Mouse (Mus musculus) R1 (cell line): ENCODE measurements around the gene Klrk1.
"Not testable (repeated sequence)": the region's sequence is repeated elsewhere in the genome, so short reads cannot be mapped to it uniquely, and the experiment has no call there.

Source experiments
- DNase-seq: peaks from one replicate; pipeline ENCODE4 v3.0.0-alpha.2; 2018; ENCODE audit warnings: low read depth, low spot score

The Klrk1 gene

DNA sequence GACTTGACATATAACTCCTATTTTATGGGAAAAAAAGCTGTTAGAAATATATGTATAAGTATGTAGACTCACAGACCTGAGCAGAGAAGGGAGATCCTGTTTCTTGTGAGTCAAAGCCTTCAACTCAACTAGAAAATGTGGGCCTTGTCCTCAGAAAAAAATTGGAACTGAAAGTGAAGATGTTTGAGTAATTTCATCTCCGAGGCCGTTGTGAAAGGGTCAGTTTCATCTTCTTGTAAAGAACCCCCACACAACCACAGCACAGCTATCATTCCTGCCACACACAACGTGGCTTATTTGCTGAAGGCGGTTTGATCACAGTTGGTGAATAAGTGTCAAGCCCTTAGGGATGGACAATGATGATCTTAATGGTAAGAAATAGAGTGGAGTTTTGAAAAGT is at the start of gene Klrk1:
Gene Klrk1, minus strand, starts transcription at position 130 of the 400 bp plus-strand sequence.
- no peak for DNase-seq

DNA sequence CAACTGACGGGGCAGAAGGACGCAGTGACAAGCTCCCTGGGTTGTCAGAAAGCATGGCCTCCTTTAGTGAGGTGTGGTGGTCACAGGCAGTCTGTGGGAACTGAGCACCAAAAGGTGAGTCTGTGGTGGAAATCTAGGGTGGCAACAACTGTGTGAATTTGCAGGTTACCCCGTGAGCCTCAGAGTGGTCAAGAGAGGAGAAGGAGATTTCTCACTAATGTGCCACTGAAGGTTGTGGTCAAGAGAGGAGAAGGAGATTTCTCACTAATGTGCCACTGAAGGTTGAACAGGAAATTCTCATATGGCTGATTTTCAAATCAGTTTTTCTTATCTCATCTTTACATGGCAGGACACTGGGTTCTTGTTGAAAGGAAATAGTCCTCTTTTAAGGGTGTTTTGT is 37.6 kb upstream of the Klrk1 start:
- not testable (repeated sequence) for DNase-seq

DNA sequence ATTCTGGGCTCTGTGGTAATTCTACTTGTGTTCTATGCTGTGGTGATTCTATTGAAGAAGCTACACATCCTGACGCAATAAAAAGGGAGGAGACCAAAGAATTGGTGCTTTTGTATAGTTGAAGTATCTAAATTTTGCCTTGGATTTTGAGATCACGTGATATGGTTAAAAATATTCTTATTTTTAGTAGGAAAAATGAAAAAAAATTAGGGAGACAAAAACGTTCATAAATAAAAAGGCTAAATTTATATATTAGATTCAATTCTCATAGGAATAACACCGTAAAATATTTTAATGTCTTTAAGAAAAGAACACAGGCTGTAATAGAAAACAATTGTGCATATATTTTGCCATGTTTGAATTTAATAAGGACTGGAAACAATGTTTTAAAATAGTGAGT is 36.9 kb upstream of the Klrk1 start, which contains the start of gene Klrc2:
Gene Klrc2, minus strand, starts transcription at position 101 of the 400 bp plus-strand sequence.
- not testable (repeated sequence) for DNase-seq

DNA sequence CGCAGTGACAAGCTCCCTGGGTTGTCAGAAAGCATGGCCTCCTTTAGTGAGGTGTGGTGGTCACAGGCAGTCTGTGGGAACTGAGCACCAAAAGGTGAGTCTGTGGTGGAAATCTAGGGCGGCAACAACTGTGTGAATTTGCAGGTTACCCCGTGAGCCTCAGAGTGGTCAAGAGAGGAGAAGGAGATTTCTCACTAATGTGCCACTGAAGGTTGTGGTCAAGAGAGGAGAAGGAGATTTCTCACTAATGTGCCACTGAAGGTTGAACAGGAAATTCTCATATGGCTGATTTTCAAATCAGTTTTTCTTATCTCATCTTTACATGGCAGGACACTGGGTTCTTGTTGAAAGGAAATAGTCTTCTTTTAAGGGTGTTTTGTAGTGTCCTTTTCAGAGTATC is 20.4 kb upstream of the Klrk1 start:
- DNase-seq: not testable (repeated sequence)

DNA sequence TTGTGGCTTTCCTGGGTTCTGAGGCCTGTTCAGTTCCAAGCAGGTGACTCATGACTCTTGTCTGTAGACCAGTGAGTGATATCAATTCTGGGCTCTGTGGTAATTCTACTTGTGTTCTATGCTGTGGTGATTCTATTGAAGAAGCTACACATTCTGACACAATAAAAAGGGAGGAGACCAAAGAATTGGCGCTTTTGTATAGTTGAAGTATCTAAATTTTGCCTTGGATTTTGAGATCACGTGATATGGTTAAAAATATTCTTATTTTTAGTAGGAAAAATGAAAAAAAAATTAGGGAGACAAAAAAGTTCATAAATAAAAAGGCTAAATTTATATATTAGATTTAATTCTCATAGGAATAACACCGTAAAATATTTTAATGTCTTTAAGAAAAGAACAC is 19.6 kb upstream of the Klrk1 start, which contains the start of gene Klrc3:
Gene Klrc3, minus strand, starts transcription at position 101 of the 400 bp plus-strand sequence.
- not testable (repeated sequence) for DNase-seq

DNA sequence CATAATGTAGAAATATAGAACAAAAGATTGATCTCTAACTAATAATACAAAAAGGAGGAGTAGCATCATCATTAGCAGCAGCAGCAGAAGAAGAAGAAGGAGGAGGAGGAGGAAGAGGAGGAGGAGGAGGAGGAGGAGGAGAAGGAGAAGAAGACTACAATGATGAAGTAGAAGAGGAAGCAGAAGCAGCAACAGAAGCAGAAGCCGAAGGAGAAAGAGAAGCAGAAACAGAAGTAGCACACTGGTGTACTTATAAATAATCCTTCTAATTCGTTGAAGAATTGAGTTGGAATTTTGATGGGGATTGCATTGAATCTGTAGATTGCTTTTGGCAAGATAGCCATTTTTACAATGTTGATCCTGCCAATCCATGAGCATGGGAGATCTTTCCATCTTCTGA is 7.4 kb upstream of the Klrk1 start:
- DNase-seq: not testable (repeated sequence)

DNA sequence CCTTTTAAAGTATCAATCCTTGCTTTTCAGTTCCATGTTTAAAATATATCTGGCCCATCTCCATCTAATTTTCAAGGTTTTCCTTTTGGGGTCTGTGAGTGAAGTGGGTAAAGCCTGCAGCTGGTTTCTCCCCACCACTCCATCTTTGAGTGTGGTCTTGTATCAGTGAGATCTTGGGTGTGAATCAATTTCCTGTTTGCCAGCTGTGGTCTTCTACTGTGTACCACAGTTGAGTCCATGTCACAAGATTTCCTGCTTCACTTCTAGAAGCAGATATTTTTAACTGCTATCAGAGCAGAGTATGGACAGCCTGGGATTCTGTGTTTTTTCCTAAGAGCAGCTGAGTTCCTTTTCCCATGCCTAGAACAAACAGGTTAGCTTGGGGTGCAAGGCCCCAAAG is 15.3 kb downstream of the Klrk1 start:
- no peak for DNase-seq

DNA sequence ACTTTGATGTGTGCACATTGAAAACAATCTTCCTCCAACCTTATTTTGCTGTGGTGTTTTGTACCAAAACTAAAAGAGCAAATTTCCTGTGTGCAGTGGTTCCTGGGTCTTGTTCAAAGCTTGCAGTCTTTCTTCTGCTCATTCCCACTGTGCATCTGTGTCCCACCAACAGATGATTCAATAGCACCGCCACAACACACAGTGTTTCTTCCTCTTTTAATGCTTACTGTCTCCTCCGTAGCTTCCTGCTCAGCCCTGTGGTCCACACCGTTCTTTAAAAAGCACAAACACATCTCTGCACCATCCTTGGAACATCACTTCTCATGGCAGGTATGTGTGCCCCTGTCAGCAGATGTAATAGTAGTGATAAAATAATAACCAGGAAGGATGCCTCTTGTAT is 32.2 kb downstream of the Klrk1 start, which contains the start of gene Klrd1:
Gene Klrd1, plus strand, starts transcription at position 275 of the 400 bp plus-strand sequence.
- no peak for DNase-seq

DNA sequence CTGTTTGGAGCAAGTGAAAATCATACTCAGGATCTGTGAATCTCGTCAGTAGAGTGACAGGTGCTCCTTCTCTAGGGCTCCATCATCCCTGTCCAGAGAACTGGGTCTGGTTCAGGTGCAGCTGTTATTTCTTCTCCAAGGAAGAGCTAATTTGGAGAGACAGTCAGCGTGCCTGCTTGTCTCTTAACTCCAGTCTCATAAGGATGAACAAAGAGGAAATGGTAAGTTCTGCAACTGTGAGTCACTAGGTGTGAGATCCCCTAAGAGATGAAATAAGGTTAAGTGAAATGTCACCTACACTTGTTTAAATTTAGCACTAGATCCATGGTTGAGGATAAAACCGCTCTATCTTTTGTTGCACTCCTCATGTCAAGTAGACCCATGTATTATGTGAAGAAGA is 40.6 kb downstream of the Klrk1 start:
- DNase-seq: no peak

DNA sequence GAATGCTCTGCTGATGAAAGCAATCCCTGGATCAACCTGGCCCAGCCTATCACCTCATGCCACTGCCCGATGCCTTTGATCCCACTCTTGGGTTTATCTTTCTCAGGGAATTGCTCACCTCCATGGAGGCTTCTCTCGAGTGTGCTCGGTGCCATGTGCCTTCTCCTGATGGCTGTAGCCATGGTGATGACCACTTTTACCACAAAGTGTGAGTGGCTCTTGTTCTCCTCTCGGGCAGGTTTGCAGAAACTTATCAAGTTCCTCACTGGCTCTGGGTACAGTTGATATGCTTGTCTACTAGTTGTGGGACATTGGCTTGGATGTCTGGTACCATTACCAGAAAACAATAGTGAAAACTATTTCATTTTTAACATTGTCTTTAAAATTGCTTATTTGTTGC is 41.8 kb downstream of the Klrk1 start:
- no peak for DNase-seq

DNA sequence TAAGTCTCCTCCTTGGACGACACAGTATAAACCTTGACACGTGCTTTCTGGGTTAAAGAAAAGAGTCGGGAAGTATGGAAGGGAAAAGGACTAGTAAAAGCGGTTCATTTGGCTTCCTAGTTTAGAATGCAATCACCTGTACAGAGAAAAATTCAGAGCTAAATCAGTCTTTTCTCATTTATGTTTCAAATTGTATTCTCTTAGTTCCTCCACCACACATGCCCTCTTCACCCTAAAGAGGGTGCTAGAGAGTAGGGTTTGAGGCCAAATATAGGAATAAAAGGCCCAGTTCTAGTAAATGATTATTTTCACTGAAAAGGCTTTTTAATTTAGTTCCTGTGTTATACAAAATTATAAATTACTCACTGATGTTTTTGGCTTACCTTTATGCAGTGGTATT is 42.4 kb downstream of the Klrk1 start:
- no peak for DNase-seq

DNA sequence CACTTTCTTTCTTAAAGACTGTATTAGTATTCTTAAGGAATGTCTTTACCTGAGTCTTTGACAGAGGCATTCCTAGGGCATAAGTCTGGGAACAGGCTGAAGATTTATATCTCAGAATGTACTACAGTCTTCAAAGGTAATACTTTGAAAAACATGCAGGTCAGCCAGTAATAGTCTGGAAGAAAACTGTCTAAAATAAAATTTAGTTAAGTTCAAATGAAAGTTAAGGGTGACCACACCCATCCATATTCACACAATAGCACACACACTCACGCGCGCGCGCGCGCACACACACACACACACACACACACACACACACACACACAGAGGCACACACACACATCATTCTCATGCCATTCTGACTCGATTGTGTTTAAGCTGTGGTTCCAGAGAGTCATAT is 46.1 kb downstream of the Klrk1 start, which contains the start of gene Klre1:
Gene Klre1, plus strand, starts transcription at position 301 of the 400 bp plus-strand sequence.
- no peak for DNase-seq

DNA sequence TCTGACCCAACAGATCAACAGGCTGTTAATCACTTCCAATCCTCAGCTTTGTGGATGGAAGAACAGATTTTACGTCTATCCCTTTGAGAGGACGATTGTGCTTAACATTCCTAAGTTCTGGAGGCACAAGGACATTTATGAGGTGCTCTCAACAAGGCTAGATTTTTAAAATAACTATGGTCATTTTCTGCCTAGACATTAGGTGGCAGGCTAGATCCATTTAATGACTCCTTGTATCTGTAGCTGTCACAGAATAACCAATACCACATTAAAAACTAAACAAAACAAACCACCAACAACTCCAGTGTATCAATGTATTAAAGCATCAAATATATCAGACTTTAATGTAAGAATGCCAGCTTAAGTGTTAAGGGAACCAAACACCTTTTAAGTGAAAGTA is 48.3 kb downstream of the Klrk1 start:
- peak; percentile 4 for DNase-seq

DNA sequence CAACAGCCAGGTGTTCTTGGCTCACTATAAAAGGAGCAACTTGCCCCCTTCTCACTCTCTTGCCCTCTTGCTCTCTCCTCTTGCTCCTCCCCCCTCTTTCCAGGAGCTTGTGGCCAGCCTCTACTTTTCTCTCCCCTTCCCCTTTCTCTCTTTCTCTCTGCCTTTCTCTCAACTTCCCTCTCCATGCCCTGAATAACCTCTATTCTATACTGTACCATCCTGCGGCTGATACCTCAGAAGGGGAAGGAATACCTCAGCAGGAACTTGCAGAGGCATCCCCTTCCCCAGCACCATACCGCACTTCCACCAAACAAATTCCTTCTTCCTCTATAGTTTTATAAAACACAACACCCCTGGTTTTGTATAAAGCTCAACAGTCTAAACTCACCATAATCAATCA is 58.4 kb downstream of the Klrk1 start:
- DNase-seq: no peak
